Comparison of ENCODE assay signal across 12 mouse cellular contexts in the genomic region with DNA sequence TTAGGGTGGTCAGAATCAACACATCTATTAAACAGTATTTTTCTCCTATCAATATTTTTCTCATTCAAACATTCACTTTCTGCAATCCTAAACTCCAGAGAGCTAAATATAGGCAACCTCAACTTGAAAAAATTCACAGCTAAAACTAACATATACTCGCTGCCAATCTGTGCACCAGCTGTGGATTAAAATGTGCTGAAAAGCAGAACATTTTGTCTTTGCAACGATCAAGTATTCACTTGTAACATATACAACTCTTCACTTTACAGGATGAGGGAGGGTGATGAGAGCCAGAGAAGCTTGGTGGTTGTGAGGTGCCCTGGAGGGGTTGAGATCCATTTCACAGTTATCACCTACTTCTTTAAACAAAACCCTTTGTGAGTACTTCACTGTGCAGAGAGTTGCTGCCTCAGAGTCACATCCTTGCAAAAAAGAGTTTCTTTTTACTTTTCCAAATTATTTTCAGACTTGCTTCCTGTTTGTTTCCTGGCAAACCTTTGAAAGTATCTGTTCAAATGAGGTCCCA.
DNase-seq lines count a peak whose midpoint lies in the region; ATAC-seq and TF ChIP-seq lines count a peak whose summit lies in the region.
"Had no signal": no experiment of that assay in that cellular context is flagged by ENCODE, and none has a peak within 500 bp of the region (broad histone marks: within the 10 kb centered on the region; RNA-seq: fewer than 3 reads in every experiment).

No protein-coding gene starts in this region.

- no peak overlapping the region for H3K4me2 ChIP-seq in forebrain, postnatal 0 days (ENCODE audit: low read depth)
- H3K4me2 ChIP-seq in forebrain, embryonic 15.5 days (replicated peaks): no peak overlapping the region
- no peak overlapping the region for H3K4me2 ChIP-seq in lung, embryonic 14.5 days
- H3K4me2 ChIP-seq: limb, embryonic 12.5 days had no signal

- no peak for TF ChIP-seq CTCF in forebrain, postnatal 0 days (IDR thresholded peaks at IDR 0.05; ENCODE audit: low read depth)
- TF ChIP-seq CTCF in lung, embryonic 14.5 days (IDR thresholded peaks at IDR 0.05; ENCODE audit: low read depth): no peak

- no peaks in the 10 kb centered on the region for H3K9me3 ChIP-seq in forebrain, postnatal 0 days (ENCODE audit: low read length)
- H3K9me3 ChIP-seq in forebrain, embryonic 15.5 days: no peaks in the 10 kb centered on the region
- H3K9me3 ChIP-seq in lung, embryonic 14.5 days (ENCODE audit: low read depth, low read length): no peaks in the 10 kb centered on the region
- H3K9me3 ChIP-seq: G1E; limb, embryonic 12.5 days had no signal

- no peak overlapping the region for H3K4me3 ChIP-seq in forebrain, postnatal 0 days (ENCODE audit: low read depth, low read length)
- H3K4me3 ChIP-seq in forebrain, embryonic 15.5 days: no peak overlapping the region
- no peak overlapping the region for H3K4me3 ChIP-seq in lung, embryonic 14.5 days (ENCODE audit: low read depth, low read length)
- H3K4me3 ChIP-seq: limb, embryonic 12.5 days had no signal

- 57% methylated on average over 2 of the region's 2 CpGs for WGBS in forebrain, postnatal 0 days
- whole genome bisulfite sequencing in forebrain, embryonic 15.5 days: 64% methylated on average over 2 of the region's 2 CpGs
- 34% methylated on average over 2 of the region's 2 CpGs for WGBS in lung, embryonic 14.5 days

- DNase-seq in forebrain, postnatal 0 days: peak; percentile 50
- peak; percentile 17 for DNase-seq in lung, embryonic 14.5 days
- DNase-seq in lung, postnatal 4 days: no peak
- peak; percentile 7 to 30 for DNase-seq in left cerebral cortex, adult 8-10 months (ENCODE audit: low spot score in 2 of 2)
- peak; percentile 74 for DNase-seq in telencephalon, adult 2 months (ENCODE audit: low read depth, low spot score)
- DNase-seq in retina, postnatal 1 day: no peak
- DNase-seq in gastrocnemius, postnatal 25 days: no peak
- DNase-seq: gastrocnemius, postnatal 14 days; kidney, adult 11 months had no signal

- H3K27me3 ChIP-seq in forebrain, postnatal 0 days (ENCODE audit: insufficient read depth, low read length): no peaks in the 10 kb centered on the region
- H3K27me3 ChIP-seq in forebrain, embryonic 15.5 days: no peaks in the 10 kb centered on the region
- no peaks in the 10 kb centered on the region for H3K27me3 ChIP-seq in lung, embryonic 14.5 days (ENCODE audit: insufficient read depth, low read length)
- H3K27me3 ChIP-seq: limb, embryonic 12.5 days had no signal

- H3K36me3 ChIP-seq in forebrain, postnatal 0 days (ENCODE audit: insufficient read depth): no peaks in the 10 kb centered on the region
- no peaks in the 10 kb centered on the region for H3K36me3 ChIP-seq in forebrain, embryonic 15.5 days
- H3K36me3 ChIP-seq in lung, embryonic 14.5 days (ENCODE audit: insufficient read depth): no peaks in the 10 kb centered on the region
- H3K36me3 ChIP-seq: G1E; limb, embryonic 12.5 days had no signal

- peak; percentile 50 for ATAC-seq in forebrain, postnatal 0 days
- ATAC-seq in forebrain, embryonic 15.5 days (replicated peaks): no peak
- no peak for ATAC-seq in lung, embryonic 14.5 days (ENCODE audit: insufficient read depth)

- no peaks in the 10 kb centered on the region for H3K4me1 ChIP-seq in forebrain, postnatal 0 days (ENCODE audit: insufficient read depth)
- H3K4me1 ChIP-seq in forebrain, embryonic 15.5 days: no peaks in the 10 kb centered on the region
- H3K4me1 ChIP-seq in lung, embryonic 14.5 days (ENCODE audit: insufficient read depth): no peaks in the 10 kb centered on the region
- H3K4me1 ChIP-seq: limb, embryonic 12.5 days had no signal

- H3K27ac ChIP-seq in forebrain, postnatal 0 days (ENCODE audit: low read depth, low read length): no peak overlapping the region
- no peak overlapping the region for H3K27ac ChIP-seq in forebrain, embryonic 15.5 days (replicated peaks)
- no peak overlapping the region for H3K27ac ChIP-seq in lung, embryonic 14.5 days (ENCODE audit: low read depth)
- H3K27ac ChIP-seq: limb, embryonic 12.5 days had no signal

- H3K9ac ChIP-seq in forebrain, postnatal 0 days: no peak overlapping the region
- no peak overlapping the region for H3K9ac ChIP-seq in forebrain, embryonic 15.5 days (replicated peaks)
- no peak overlapping the region for H3K9ac ChIP-seq in lung, embryonic 14.5 days
- H3K9ac ChIP-seq: limb, embryonic 12.5 days had no signal

Comparison
In these comparisons a context has a peak if more than half of its experiments do, and no peak if none do; other contexts are left out.
1. DNase-seq: peak in forebrain, postnatal 0 days (single experiment), lung, embryonic 14.5 days (single experiment), left cerebral cortex, adult 8-10 months (2 of 2) and telencephalon, adult 2 months (single experiment); none in lung, postnatal 4 days (0 of 2), retina, postnatal 1 day (single experiment) and gastrocnemius, postnatal 25 days (single experiment).